Mouse (Mus musculus): Measurements from ENCODE around the gene Mcrip1. TPM values are rescaled to one million over a fixed set of nuclear protein-coding genes. Genes with fewer than 3 reads are reported as not detected.
A peak's percentile ranks its signal among the peaks of the same experiment; 100 is the strongest.

The Mcrip1 gene
- polyA plus RNA-seq, 1 experiment from 2014 or later = 134 TPM

DNA sequence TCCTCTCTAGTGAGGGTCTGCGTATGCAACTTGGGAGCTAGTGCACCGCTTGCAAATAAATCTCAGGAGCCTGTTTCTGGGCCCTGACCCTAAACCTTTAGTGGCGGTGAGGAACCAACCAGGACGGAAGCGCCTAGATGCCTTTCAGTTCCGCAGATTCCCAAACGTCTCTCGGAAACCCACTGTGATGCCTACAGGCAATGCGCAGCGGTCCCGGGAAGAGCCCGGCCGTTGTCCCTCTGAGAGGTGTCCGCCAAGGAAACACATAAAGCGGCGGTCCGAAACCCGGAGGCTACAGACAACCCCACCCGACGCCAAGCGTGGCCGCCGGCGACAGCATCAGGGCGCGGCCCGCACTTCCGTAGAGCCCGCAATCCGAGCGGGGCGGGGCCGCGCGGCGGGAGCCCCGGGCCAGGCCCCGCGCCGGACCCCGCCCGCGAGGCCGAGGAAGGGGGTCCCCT lies 31.4 kb upstream of the Mcrip1 start:
- H3K4me1 ChIP-seq = peaks cover 33% of the 10 kb centered on the region
- H3K9me3 ChIP-seq = peaks cover 5% of the 10 kb centered on the region
- H3K9ac ChIP-seq = peak overlapping the region; percentile 98
- ATAC-seq (ENCODE audit: extremely low read depth, insufficient number of reproducible peaks, low FRiP score, low TSS enrichment) = peak; percentile 49
- peak overlapping the region; percentile 96 for H3K4me3 ChIP-seq
- H3K36me3 ChIP-seq = peaks cover 67% of the 10 kb centered on the region
- H3K27ac ChIP-seq (replicated peaks) = peak overlapping the region; percentile 94
- H3K4me2 ChIP-seq = peak overlapping the region; percentile 88
- WGBS = under 1% methylated on average over 43 of the region's 44 CpGs
- no peaks in the 10 kb centered on the region for H3K27me3 ChIP-seq (replicated peaks)

DNA sequence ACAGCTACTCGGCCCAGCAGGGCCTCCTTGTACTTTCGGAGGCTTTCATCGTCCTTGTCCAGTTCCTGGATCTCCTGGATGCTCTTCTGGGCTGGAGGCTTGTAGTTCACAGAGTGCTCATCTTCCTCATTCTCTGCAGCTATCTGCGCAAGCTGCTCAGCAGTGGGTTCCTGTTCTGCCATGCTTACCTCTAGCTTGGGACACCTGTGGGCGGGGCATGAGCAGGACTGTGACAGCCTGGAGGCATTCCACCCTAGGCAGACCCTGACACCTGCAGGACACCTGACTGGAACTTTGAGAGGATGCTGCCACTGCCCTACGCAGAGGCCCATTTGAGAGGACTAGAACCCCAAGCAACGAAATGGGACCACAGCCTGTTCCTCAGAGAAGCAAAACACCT lies 30.7 kb upstream of the Mcrip1 start:
- peaks cover 60% of the 10 kb centered on the region for H3K36me3 ChIP-seq
- H3K4me3 ChIP-seq = peak overlapping the region; percentile 96
- H3K27me3 ChIP-seq (replicated peaks) = no peaks in the 10 kb centered on the region
- 52% methylated on average over 7 of the region's 7 CpGs for WGBS
- no peak for ATAC-seq (ENCODE audit: extremely low read depth, insufficient number of reproducible peaks, low FRiP score, low TSS enrichment)
- H3K9me3 ChIP-seq = peaks cover 5% of the 10 kb centered on the region
- H3K4me2 ChIP-seq = peak overlapping the region; percentile 88
- peaks cover 33% of the 10 kb centered on the region for H3K4me1 ChIP-seq
- peak overlapping the region; percentile 98 for H3K9ac ChIP-seq
- peak overlapping the region; percentile 94 for H3K27ac ChIP-seq (replicated peaks)

DNA sequence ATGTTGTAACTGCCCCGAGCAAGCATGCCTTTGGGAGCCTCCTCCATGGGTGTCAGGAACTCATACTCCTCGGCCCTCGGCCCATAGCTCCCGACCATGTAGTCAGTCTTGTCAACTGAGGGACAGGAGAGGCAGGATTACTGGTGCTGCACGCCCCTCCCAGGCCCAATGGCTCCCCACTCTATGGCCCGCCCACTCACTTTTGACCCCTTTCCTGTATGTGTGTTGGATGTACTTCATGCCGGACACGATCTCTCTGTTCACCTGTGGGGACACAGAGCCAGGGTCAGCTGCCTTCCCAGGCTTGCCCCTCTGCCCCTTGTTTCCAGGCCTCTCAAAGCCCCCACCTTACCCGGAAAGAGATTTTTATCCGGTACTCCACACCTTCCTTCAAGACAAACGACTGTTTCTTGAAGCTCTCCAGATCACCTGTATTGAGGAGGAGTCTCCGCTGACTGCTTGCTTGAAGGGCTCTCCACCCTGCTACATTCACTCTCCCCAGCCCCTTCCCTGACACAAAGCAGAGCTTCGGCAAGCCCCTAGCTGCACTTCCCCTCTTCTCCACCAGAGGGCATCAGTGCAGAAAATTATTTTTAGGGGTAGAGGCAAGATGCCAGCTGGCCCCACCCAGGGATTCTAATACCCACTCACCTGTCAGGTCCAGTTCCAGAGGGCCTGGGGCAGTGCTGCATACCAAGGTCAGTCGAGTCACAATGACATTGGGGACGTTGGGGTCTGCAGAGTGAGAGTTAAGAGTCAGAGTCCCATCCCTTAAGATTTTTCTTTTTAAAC lies 30.0 kb upstream of the Mcrip1 start:
- Histone ChIP-seq H3K36me3 (peaks cover 55% of the 10 kb centered on the region), H3K27ac (replicated peaks) (peak overlapping the region; percentile 94), H3K4me1 (peaks cover 36% of the 10 kb centered on the region), H3K4me3 (peak overlapping the region; percentile 96), H3K9ac (peak overlapping the region; percentile 98), H3K27me3 (replicated peaks) (no peaks in the 10 kb centered on the region), H3K4me2 (peak overlapping the region; percentile 88), H3K9me3 (peaks cover 5% of the 10 kb centered on the region)
- WGBS = 44% methylated on average over 15 of the region's 15 CpGs
- no peak for ATAC-seq (ENCODE audit: extremely low read depth, insufficient number of reproducible peaks, low FRiP score, low TSS enrichment)

GRCm38 (mm10) chr11:120578694-120579243 lies 29.2 kb upstream of the Mcrip1 start:
- Histone ChIP-seq H3K4me1 (peaks cover 44% of the 10 kb centered on the region), H3K27me3 (replicated peaks) (no peaks in the 10 kb centered on the region), H3K4me2 (no peak overlapping the region), H3K36me3 (peaks cover 47% of the 10 kb centered on the region), H3K9me3 (peaks cover 1% of the 10 kb centered on the region; the same call in 1 of the 2 replicates), H3K4me3 (peak overlapping the region; percentile 96; the same call in 1 of the 2 replicates), H3K27ac (replicated peaks) (no peak overlapping the region), H3K9ac (peak overlapping the region; percentile 98)
- ATAC-seq (ENCODE audit: extremely low read depth, insufficient number of reproducible peaks, low FRiP score, low TSS enrichment) = no peak
- 64% methylated on average over 11 of the region's 11 CpGs for WGBS

DNA sequence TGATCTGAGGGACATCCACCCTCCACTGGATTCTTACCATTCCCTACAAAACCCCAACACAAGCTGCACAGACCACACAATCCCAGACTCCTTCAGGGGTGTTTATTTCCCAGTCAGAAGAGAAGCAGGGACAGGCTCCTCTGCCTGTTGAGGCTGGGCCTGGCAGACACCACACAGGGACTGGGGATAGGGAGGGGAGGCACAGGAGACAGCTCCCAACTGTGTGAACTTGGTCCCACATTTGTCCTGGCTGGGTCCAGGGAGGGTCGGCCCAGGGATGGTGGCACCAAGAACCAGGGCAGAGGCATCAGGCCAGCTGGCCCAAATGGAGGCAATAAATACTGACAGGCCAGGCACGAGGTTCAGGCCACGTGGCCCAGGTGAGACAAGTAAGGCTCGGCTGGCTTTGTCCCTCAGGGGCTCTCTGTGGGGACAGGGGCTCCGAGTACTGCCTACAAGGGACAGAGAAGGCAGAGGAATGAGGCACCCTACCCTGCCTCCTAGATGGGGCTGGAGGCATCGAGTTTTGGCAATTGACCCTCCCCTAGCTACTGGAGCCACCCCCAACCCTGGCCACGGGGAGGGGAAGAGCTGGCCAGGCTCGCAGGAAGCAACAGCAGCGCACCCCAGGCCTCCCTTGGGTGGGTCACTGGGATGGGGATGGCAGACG lies 28.6 kb upstream of the Mcrip1 start:
- H3K27me3 ChIP-seq (replicated peaks) = no peaks in the 10 kb centered on the region
- ATAC-seq (ENCODE audit: extremely low read depth, insufficient number of reproducible peaks, low FRiP score, low TSS enrichment) = no peak
- H3K4me2 ChIP-seq = no peak overlapping the region
- peak overlapping the region; percentile 98 for H3K9ac ChIP-seq
- H3K4me3 ChIP-seq = no peak overlapping the region
- H3K27ac ChIP-seq (replicated peaks) = no peak overlapping the region
- peaks cover 45% of the 10 kb centered on the region for H3K4me1 ChIP-seq
- H3K9me3 ChIP-seq = no peaks in the 10 kb centered on the region
- peaks cover 42% of the 10 kb centered on the region for H3K36me3 ChIP-seq
- WGBS = 80% methylated on average over 10 of the region's 10 CpGs

DNA sequence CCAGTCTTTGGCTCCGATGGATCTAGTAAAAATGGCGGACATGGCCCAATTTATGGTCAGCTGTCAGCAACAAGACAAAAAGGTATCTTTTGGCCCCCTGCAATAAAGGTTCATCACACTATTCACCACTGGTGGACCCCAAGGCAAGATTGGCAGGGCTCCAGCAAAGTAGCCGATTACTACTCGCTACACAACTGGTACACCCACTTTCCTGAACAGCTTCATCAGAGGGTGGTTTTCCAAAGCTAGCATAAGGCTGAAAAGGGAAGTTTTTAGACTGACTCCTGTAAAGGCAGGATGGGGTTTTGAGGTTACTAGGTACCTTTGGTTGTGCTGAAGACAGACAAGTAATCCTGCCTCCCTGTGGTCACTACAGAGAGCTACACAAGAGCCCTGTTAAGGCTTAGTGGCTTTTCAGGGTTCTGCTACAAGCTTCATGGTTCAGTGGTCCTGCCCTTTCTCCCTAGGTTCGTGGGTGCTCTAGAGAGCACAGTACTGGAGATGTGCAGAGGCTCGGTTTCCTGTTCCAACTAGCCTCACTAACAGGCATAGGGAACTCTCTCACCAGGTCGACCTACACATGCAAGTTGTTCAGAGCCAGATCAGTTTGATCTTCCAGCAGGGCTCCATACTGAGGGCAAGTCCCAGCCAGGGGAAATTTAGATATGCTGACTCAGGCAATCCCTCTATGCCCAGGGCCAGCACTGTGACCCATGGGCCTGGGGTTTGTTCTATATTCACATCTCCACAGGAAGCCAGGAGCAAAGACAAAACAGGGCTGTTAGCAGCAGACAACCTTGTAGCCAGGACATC lies 27.9 kb upstream of the Mcrip1 start:
- H3K9me3 ChIP-seq = no peaks in the 10 kb centered on the region
- no peak overlapping the region for H3K4me2 ChIP-seq
- H3K4me1 ChIP-seq = peaks cover 43% of the 10 kb centered on the region
- no peak overlapping the region for H3K4me3 ChIP-seq
- no peak overlapping the region for H3K27ac ChIP-seq (replicated peaks)
- no peak overlapping the region for H3K9ac ChIP-seq
- no peak for ATAC-seq (ENCODE audit: extremely low read depth, insufficient number of reproducible peaks, low FRiP score, low TSS enrichment)
- peaks cover 38% of the 10 kb centered on the region for H3K36me3 ChIP-seq
- WGBS = 86% methylated on average over 7 of the region's 7 CpGs
- no peaks in the 10 kb centered on the region for H3K27me3 ChIP-seq (replicated peaks)

DNA sequence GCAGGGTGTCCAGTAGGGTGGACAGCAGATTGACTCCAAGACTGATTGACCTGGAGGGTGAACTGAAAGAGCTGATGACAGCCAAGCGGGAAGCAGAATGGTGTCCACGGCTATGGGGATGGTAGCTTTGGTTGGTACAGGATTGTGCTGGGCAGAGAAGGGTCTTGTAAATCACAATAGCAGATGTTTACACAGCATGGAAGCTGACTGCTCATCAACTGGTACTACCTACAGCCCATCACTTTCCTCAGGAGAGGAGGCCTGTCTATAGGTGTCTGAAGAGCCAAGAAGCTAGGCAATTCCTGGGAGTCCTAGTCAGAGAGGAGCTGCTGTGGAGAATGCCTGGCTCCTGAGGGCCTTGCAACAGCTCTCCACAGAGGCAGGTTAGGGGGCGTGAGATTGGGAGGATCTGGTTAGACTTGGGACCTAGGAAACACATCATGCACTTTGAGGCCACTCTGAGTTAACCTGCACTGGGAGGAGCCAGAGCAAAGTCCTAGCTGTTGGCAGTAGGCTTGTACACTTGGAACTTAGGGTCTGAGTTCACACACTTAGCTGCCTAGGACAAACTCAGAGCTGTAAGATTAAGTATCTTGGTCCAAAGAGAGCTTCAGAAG lies 26.9 kb upstream of the Mcrip1 start:
- 0 out of 2 replicates have a peak overlapping the region, but pooled peaks have one; percentile 24 for H3K9ac ChIP-seq
- WGBS = 77% methylated on average over 3 of the region's 3 CpGs
- H3K9me3 ChIP-seq = no peaks in the 10 kb centered on the region
- peaks cover 38% of the 10 kb centered on the region for H3K36me3 ChIP-seq
- peaks cover 42% of the 10 kb centered on the region for H3K4me1 ChIP-seq
- H3K27ac ChIP-seq (replicated peaks) = no peak overlapping the region
- no peak overlapping the region for H3K4me2 ChIP-seq
- ATAC-seq (ENCODE audit: extremely low read depth, insufficient number of reproducible peaks, low FRiP score, low TSS enrichment) = no peak
- H3K27me3 ChIP-seq (replicated peaks) = no peaks in the 10 kb centered on the region
- H3K4me3 ChIP-seq = no peak overlapping the region

DNA sequence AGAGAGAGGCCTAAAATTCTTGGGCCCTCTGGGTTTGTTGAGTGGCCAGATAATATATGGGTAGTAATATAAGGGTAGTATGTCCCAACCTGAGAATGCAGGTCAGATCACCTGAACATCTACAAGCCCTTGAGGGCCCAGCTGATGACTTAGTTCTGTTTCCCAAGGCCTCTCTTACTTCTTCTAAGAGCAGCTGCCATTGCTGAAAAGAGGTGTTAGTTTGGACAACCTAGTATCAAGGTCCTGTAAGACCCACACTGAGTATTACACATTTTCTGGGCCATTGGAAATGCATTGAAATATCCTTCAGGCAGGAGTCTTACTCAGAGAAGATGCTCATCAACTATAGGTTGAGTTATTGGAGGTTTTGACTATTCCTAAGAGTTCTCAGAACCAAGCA lies 26.4 kb upstream of the Mcrip1 start:
- Histone ChIP-seq H3K27me3 (replicated peaks) (no peaks in the 10 kb centered on the region), H3K9ac (no peak overlapping the region), H3K4me3 (no peak overlapping the region), H3K27ac (replicated peaks) (no peak overlapping the region), H3K4me1 (peaks cover 47% of the 10 kb centered on the region), H3K36me3 (peaks cover 44% of the 10 kb centered on the region), H3K9me3 (no peaks in the 10 kb centered on the region), H3K4me2 (no peak overlapping the region)
- no peak for ATAC-seq (ENCODE audit: extremely low read depth, insufficient number of reproducible peaks, low FRiP score, low TSS enrichment)

DNA sequence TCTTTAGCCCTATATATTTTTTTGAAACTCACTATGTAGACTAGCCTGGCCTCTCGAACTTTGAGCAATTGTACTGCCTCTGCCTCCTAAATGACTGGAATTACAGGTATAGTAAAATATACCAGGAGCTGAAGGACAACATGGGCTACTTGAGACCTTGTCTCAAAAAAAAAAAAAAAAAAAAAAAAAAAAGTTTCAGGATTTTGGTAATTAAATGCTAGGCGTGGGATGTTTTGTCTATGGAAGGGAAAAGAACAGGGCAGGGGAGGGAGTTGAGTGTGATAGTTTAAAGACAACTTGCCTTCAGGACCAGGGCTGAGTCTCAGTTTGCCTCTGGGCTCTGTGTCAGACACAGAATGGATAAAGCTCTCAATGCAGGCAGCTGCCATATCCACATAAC lies 25.5 kb upstream of the Mcrip1 start:
- peak overlapping the region; percentile 95; the same call in 1 of the 2 replicates for H3K9ac ChIP-seq
- peak overlapping the region; percentile 90; the same call in 1 of the 2 replicates for H3K4me2 ChIP-seq
- 0 out of 2 replicates have a peak overlapping the region, but pooled peaks have one; percentile 94 for H3K4me3 ChIP-seq
- peaks cover 51% of the 10 kb centered on the region for H3K36me3 ChIP-seq
- H3K27ac ChIP-seq (replicated peaks) = 0 out of 2 replicates have a peak overlapping the region, but pooled peaks have one; percentile 8
- no peak for ATAC-seq (ENCODE audit: extremely low read depth, insufficient number of reproducible peaks, low FRiP score, low TSS enrichment)
- H3K4me1 ChIP-seq = peaks cover 48% of the 10 kb centered on the region
- H3K9me3 ChIP-seq = no peaks in the 10 kb centered on the region
- WGBS = 75% methylated on average over 2 of the region's 2 CpGs
- H3K27me3 ChIP-seq (replicated peaks) = no peaks in the 10 kb centered on the region

- Histone ChIP-seq H3K36me3 (peaks cover 51% of the 10 kb centered on the region), H3K27me3 (replicated peaks) (no peaks in the 10 kb centered on the region), H3K9ac (peak overlapping the region; percentile 95), H3K4me1 (peaks cover 40% of the 10 kb centered on the region), H3K27ac (replicated peaks) (peak overlapping the region; percentile 58), H3K4me2 (peak overlapping the region; percentile 90), H3K4me3 (peak overlapping the region; percentile 94), H3K9me3 (no peaks in the 10 kb centered on the region)
- WGBS = 33% methylated on average over 5 of the region's 5 CpGs
- ATAC-seq (ENCODE audit: extremely low read depth, insufficient number of reproducible peaks, low FRiP score, low TSS enrichment) = no peak
Observed at GRCm38 (mm10) chr11:120574278-120574600, 24.7 kb upstream of the Mcrip1 start.

Measured in heart, embryonic 13.5 days (tissue).